ENCODE assay signal across 8 mouse cellular contexts in genomic region chr1:180387750-180388480, GRCm38 (mm10). TPM values are rescaled to one million over a fixed set of nuclear protein-coding genes. Genes with fewer than 3 reads are reported as not detected.
DNase-seq lines count a peak whose midpoint lies in the region; ATAC-seq and TF ChIP-seq lines count a peak whose summit lies in the region.

No protein-coding gene starts in this region.

- no peak for TF ChIP-seq CTCF in kidney, postnatal 0 days (IDR thresholded peaks at IDR 0.05; ENCODE audit: low read depth)
- no peak for TF ChIP-seq CTCF in hindbrain, postnatal 0 days (IDR thresholded peaks at IDR 0.05; ENCODE audit: low read depth)

- peak overlapping the region; percentile 62 for H3K4me2 ChIP-seq in kidney, postnatal 0 days (ENCODE audit: low read length)
- H3K4me2 ChIP-seq in embryonic facial prominence, embryonic 11.5 days (ENCODE audit: low read depth, low read length), result peak overlapping the region; percentile 61
- peak overlapping the region; percentile 68 for H3K4me2 ChIP-seq in hindbrain, postnatal 0 days (ENCODE audit: low read depth, low read length)

- WGBS in kidney, postnatal 0 days, result 18% methylated on average over 11 of the region's 11 CpGs
- WGBS in embryonic facial prominence, embryonic 11.5 days, result 17% methylated on average over 11 of the region's 11 CpGs
- WGBS in hindbrain, postnatal 0 days, result 7% methylated on average over 11 of the region's 11 CpGs

- H3K4me1 ChIP-seq in kidney, postnatal 0 days (replicated peaks; ENCODE audit: insufficient read depth, low read length), result peaks cover 4% of the 10 kb centered on the region
- H3K4me1 ChIP-seq in embryonic facial prominence, embryonic 11.5 days (ENCODE audit: control insufficient read depth, insufficient read depth, low read length), result 0 out of 2 replicates have a peak, but pooled peaks cover 3% of the 10 kb centered on the region
- 0 out of 2 replicates have a peak, but pooled peaks cover 8% of the 10 kb centered on the region for H3K4me1 ChIP-seq in hindbrain, postnatal 0 days (ENCODE audit: insufficient read depth, low read length)

- no peaks in the 10 kb centered on the region for H3K9me3 ChIP-seq in kidney, postnatal 0 days (replicated peaks; ENCODE audit: low read length)
- no peaks in the 10 kb centered on the region for H3K9me3 ChIP-seq in embryonic facial prominence, embryonic 11.5 days (replicated peaks; ENCODE audit: control insufficient read depth, low read length)
- H3K9me3 ChIP-seq in hindbrain, postnatal 0 days (ENCODE audit: low read length), result no peaks in the 10 kb centered on the region

- no peaks in the 10 kb centered on the region for H3K27me3 ChIP-seq in kidney, postnatal 0 days (ENCODE audit: insufficient read depth, low read length)
- no peaks in the 10 kb centered on the region for H3K27me3 ChIP-seq in embryonic facial prominence, embryonic 11.5 days (ENCODE audit: control insufficient read depth, insufficient read depth, low read length)
- no peaks in the 10 kb centered on the region for H3K27me3 ChIP-seq in hindbrain, postnatal 0 days (ENCODE audit: insufficient read depth, low read length)

- DNase-seq in kidney, postnatal 0 days (ENCODE audit: low spot score), result no peak
- no peak for DNase-seq in kidney, adult 8-10 months
- no peak for DNase-seq in embryonic facial prominence, embryonic 11.5 days (ENCODE audit: low spot score)
- DNase-seq in hindbrain, postnatal 0 days (ENCODE audit: low spot score), result no peak
- peak; percentile 58 for DNase-seq in naive thymus-derived CD4-positive, alpha-beta T cell, adult 2 months (ENCODE audit: low read depth)
- DNase-seq in urinary bladder, postnatal 4 days (ENCODE audit: low spot score in 2 of 2), result no peak
- DNase-seq in frontal cortex, postnatal 10 days (ENCODE audit: low spot score in 2 of 2), result no peak
- DNase-seq in adrenal gland, postnatal 25 days, result no peak

- H3K36me3 ChIP-seq in kidney, postnatal 0 days (ENCODE audit: insufficient read depth, low read length), result no peaks in the 10 kb centered on the region
- no peaks in the 10 kb centered on the region for H3K36me3 ChIP-seq in embryonic facial prominence, embryonic 11.5 days (replicated peaks; ENCODE audit: control insufficient read depth, insufficient read depth, low read depth, low read length)
- no peaks in the 10 kb centered on the region for H3K36me3 ChIP-seq in hindbrain, postnatal 0 days (ENCODE audit: insufficient read depth, low read length)

- no peak overlapping the region for H3K9ac ChIP-seq in kidney, postnatal 0 days (ENCODE audit: low read depth, low read length)
- peak overlapping the region; percentile 1; the same call in 1 of the 2 replicates for H3K9ac ChIP-seq in embryonic facial prominence, embryonic 11.5 days (replicated peaks; ENCODE audit: low read length)
- peak overlapping the region; percentile 48 for H3K9ac ChIP-seq in hindbrain, postnatal 0 days (replicated peaks; ENCODE audit: low read length)

- ATAC-seq in kidney, postnatal 0 days (replicated peaks; ENCODE audit: low FRiP score, low read depth), result no peak
- no peak for ATAC-seq in embryonic facial prominence, embryonic 11.5 days (replicated peaks; ENCODE audit: insufficient number of reproducible peaks, low FRiP score, low TSS enrichment, low read depth)
- ATAC-seq in hindbrain, postnatal 0 days, result no peak

- 0 out of 2 replicates have a peak overlapping the region, but pooled peaks have one; percentile 10 for H3K4me3 ChIP-seq in kidney, postnatal 0 days (replicated peaks; ENCODE audit: low read depth, low read length)
- H3K4me3 ChIP-seq in embryonic facial prominence, embryonic 11.5 days (ENCODE audit: low read depth, low read length), result peak overlapping the region; percentile 37; the same call in 1 of the 2 replicates
- peak overlapping the region; percentile 36 for H3K4me3 ChIP-seq in hindbrain, postnatal 0 days (ENCODE audit: low read length)

- peak overlapping the region; percentile 86; the same call in 1 of the 2 replicates for H3K27ac ChIP-seq in kidney, postnatal 0 days
- H3K27ac ChIP-seq in embryonic facial prominence, embryonic 11.5 days (replicated peaks; ENCODE audit: low read depth, low read length), result no peak overlapping the region
- peak overlapping the region; percentile 75 for H3K27ac ChIP-seq in hindbrain, postnatal 0 days

RNA-seq across cellular contexts. Expression of gene Itpkb, which starts 57.6 kb away (rescaled TPM):
- polyA plus RNA-seq in kidney, postnatal 0 days (2015; fragmentation: Nextera tagmentation; extraction: Ambion mirVana), result 6.8 and 7.1 TPM in 2 replicates
- 3.4 and 3.8 TPM in 2 replicates for polyA plus RNA-seq in embryonic facial prominence, embryonic 11.5 days (2014; fragmentation: Nextera tagmentation; extraction: Ambion mirVana)
- 16.9 and 19.0 TPM in 2 replicates for total RNA-seq in hindbrain, postnatal 0 days (2014; rRNA removed)
- polyA plus RNA-seq in hindbrain, postnatal 0 days (2015; fragmentation: Nextera tagmentation; extraction: Ambion mirVana), result 4.1 and 4.8 TPM in 2 replicates
- total RNA-seq in adrenal gland, postnatal 25 days (2021), result 57.7 and 71.2 TPM in 2 replicates
